Mouse (Mus musculus) kidney, postnatal 36 days (tissue): ENCODE results near the gene Gfy.

Experiments used
- DNase-seq, 2 experiments: peaks; one replicate each; pipeline ENCODE4 v3.0.0; 2021 to 2022; ENCODE audit warnings: mixed read lengths in 2 of 2

Gfy gene

DNA sequence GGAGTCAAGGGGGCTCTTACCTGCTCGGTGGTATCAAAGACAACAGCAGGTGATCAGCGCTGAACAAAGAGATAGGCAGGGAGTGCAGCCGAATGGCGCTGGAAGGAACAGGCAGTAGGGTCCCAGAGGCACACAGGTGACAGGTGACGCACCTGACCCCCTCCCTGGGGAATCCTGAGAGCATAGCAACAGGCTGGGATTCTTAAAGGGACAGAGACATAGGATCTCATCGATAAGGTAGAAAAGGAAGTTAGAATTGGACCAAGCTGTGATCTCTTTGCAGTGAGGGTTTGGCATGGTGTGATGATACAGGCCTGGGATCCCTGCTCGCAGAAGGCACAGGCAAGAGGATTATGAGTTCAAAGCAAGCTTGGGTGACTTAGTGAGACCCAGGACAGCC, at the start of gene Gfy:
Gene Gfy (minus strand): TSS at position 101 of the 400 bp plus-strand sequence.
- DNase-seq = no peak

- DNase-seq = no peak
Measured at GRCm38 (mm10) chr7:45229046-45229445, 49.7 kb upstream of the Gfy start.

DNA sequence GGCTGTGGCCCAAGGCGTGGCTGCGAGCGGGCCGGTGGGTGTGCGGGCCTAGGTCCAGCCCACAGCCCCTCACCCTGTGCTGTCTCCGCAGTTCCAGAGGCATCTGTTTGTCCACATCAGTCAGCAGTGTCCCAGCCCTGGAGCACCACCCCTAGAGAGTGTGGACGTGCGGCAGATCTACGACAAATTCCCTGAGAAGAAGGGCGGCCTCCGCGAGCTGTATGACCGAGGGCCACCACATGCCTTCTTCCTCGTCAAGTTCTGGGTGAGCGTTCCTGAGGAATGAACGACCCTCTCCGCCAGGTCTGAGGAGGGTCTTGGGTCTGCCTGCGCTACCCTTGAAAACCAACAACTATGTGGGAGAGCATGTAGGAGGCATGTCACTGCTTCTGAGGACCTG, 49.2 kb upstream of the Gfy start:
- DNase-seq = no peak

DNA sequence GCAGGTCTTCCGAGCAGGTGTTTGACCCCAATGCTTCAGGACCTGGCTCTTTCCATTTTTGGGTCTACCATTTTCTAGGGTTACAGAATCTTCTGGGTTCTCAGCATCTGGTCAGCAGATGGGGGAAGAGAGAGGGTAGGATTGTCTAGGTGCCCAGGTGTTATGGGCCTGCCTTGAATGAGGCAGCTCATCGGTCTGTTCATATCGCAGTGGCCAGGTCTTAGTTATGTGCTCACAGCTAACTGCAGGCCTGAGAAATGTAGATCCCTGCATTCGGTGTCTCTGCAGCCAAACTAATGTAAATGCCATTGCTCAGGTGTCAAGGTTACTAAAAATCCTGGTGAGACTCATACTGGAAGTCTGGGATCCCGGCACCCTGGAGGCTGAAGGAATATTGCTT, 47.1 kb upstream of the Gfy start:
- no peak for DNase-seq

DNA sequence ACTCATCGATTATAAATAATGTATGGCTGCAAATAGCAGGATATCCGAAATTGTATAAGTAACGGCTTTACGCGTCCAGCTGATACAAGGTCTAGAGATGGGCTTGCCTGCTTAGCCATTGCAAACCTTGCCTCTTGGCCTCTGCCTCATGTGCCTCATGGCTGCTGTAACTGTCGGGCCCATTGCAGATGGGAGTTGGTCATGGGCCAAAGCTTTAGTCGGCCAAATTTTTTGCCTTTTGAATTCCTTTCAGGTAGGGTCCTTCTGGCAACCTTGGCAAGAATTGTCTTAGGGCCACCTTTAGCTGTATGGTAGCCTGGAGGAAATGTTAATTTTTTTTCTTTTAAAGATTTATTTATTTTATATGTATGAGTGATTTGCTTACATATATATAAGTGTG, 45.5 kb upstream of the Gfy start:
- no peak for DNase-seq

GRCm38 (mm10) chr7:45221680-45222079, 42.3 kb upstream of the Gfy start:
- no peak for DNase-seq

DNA sequence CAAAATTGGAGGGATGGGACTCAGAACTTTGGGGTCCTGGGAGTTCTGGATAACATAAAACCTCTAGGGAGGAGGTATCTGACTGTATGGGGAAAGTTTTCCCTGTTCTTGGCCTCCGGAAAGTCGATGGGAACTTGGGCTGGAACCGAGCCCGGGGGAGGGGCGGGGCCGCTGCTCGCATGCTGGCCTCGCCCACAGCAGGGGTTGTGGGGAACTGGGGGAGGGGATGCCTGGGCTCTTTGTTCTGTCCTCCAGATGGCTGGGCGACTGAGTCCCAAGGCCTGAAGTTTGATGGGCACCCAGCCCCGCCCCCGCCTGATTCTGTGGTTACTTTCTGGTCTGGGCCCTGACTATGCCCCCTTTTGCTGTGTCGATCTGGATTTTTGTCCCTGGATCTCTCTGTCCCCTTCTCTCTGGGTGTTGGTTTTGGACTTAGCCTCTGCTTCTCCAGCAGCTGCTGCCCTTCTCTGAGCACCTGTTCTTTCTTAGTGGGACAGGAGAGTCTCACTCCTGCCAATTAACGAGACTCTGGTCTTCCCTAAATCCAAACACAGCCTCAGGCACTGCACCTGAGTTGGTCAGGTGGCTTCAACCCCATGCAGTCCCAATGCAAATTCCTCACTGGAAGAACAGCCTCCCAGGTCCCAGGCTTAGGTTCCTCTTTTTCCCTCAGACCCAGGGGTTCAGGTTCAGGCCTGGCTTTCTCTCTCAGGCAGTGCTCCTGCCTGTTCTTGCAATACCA, 37.2 kb upstream of the Gfy start:
- DNase-seq = peak; percentile 71 to 85

DNA sequence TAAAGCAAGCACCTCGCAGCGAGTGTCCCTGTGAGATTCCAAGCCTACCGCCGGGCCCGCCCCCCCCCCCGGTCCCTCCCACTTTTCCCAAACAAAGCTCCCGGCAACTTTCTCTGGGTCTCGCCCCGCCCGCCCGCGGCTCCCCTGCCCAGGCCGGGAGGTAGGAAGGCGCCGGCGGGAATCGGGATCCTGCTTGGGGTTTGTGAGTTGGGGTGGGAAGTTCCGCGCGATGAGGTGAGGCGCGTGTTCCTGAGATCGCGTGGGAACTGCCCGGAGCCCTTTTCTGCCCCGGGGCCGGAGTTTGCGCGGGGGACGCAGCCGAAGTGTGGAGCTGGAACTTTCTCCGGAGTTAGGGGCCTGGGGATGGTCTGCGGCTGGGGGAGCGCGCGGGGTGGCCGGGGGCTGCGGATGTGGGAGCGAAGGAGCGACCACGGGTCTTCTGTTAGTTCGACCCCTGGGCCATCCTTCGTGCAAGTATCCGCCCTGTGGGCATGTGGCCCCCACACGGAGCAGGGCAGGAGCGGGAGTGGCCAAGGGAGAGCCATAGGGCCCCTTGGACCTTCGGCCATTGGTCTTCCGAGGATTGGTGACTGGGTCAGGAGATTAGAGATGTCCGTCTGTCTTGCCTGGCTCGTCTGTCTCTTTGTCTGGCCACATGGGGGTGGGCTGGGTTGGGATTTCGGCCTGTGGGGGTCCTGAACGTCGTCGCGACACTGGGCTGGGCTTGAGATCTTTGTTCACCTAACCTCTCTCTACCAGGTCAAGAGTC, 36.5 kb upstream of the Gfy start, which contains the start of gene Tead2:
Gene Tead2 (plus strand): TSS at position 81 of the 769 bp plus-strand sequence.
- DNase-seq = peak; percentile 46 to 73

DNA sequence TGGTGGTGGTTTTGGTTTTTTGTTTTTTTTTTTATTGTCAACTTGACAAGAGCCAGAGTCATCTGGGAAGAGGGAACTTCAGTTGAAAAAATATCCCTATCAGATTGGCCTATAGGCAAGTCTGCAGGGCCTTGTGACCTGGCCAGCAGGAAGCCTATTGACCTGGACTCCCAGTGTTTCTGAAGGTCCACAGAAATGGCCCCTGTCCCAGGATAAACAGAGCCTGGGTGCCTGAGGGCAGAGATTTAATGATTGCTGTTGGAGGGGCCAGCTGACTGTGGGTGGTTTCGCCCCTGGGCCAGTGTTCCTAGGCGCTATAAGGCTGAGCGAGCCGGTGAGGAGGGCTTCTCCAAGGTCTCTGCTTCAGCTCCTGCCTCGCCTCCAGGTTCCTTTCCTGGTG, 34.3 kb upstream of the Gfy start:
- DNase-seq = no peak

DNA sequence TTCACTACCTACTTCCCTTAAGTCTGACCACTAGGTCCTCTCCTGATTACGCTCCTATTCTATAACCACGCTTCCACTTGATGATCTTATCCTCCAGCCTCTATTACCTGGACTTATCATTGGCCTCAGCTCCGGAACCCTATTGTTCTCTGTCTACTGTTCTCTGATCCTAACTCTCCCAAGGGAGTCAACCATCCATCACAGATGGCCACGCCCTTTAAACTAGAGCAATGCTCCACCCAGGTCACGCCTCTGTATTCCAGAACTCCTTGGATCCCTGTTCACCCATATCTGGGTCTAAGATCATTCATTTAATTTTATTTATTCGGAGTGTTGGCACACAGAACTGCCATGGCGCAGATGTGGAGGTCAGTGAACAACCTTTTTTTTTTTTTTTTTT, 33.0 kb upstream of the Gfy start:
- DNase-seq = no peak

- no peak for DNase-seq
Measured at GRCm38 (mm10) chr7:45211851-45212251, 32.5 kb upstream of the Gfy start, which contains the start of gene Dkkl1. Gene Dkkl1, minus strand, starts transcription at chr7:45212147.

DNA sequence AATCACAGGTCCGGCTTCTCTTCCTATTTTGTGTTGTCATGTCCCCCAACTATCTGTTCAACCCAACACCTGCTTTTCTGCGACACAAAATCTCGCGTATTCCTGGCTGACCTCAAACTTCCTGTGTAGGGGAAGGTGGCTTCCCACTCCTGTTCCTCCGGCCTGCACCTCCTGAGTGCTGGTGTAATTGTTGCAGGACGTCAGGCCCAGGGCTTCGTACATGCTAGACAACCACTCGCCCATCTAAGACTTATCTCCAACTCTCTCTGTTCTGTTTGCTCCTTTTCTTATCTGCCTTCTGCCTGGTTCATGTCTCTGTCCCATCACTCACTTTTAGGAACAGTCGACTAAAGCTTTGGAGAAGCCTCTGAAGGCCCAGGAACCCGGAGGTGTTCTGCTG, 31.7 kb upstream of the Gfy start:
- no peak for DNase-seq

DNA sequence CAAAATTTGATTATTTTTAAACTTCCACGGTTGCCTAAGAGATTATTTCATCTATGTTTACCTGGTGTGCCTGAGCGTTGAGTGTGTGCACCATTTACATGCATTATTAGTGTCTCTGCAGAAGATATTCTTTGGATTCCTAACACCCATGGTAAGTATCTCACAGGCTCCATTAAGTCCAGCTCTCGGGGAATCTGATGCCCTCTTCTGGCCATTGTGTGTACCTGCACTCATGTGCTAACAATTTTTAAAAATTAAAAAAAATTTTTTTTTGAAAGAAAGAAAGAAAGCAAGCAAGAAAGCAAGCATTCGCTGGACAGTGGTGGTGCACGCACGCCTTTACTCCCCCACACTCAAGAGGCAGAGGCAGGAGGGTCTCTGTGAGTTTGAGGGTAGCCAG, 28.9 kb upstream of the Gfy start:
- no peak for DNase-seq

DNA sequence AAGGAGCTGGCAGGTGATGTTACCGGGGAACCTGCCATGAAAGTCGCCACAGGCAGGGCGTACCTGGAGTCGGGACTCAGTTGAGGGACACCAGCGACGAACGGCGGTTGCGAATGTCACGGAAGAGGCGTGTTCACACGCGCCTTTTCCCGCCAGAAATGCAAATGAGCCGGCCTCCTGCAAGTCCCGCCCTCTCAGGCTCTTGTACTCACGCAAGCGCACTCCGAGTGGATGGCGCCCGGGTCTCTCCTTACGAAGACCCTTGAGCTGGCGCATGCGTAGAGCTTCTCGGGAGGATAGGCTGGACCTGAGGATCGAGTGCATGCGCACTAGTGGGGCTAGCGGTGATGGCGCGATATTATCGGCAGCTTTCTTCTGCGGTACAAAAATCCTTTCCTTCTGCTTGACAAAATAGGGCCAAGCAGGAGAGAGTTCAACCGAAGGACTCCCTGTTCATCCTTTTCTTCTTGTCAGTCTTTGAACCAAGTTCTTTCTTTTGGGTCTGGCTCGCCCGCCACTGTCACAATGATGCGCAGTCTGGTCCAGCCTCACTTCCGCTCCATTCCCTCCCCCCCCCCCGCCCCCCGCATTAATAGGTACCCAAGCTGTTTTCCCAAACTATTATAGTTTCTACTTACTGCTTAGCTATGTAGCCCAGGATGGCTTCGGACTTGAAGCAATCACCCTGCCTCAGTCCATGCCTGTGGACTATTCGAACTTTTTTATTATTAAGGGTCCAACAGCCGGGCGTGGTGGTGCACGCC, 25.2 kb upstream of the Gfy start, which contains the start of gene Ccdc155:
Gene Ccdc155 (minus strand): TSS at position 513 of the 764 bp plus-strand sequence.
- peak; percentile 91 for DNase-seq

- no peak for DNase-seq
Measured at GRCm38 (mm10) chr7:45202654-45203053, 23.3 kb upstream of the Gfy start.

DNA sequence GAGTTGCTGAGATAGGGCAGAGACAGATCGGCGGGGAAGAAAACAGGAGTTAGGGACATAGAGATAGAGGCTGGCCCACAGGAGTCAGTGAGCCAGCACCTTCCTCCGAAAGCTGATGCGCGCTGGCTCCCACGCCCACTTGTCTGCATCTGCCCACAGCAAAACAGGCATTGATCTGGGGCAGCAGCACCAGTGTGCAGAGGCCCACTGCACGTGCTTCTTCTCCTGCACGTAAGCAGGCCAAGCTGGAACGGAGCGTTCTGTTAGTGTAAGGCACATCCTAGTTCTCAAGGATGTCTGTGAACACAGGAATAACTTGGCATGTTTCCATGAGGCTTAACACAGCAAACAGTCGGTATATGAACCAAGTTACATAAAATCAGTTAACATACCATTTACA, 19.6 kb upstream of the Gfy start:
- DNase-seq = no peak

DNA sequence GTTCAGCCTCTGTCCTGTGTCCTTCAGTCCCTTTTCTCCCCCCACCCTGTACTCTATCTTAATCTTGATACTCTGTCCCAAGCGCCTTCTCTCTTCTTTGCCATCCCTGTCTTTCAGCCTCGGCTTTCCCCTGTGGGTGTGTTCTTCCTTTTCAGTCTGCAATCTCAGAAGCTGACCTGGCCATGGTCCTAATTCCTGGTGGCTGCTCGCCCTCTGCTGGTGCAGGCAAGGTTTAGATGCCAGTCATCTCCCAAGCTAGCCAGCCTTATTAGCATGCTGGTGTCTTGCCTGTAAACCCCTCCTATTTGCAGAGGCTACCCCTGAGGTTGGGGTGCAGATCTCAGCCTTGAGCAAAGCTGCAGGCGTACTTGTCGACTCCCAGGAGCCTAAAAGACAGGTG, 19.1 kb upstream of the Gfy start:
- peak; percentile 78 to 87 for DNase-seq

GRCm38 (mm10) chr7:45196994-45197393, 17.6 kb upstream of the Gfy start:
- DNase-seq = no peak

DNA sequence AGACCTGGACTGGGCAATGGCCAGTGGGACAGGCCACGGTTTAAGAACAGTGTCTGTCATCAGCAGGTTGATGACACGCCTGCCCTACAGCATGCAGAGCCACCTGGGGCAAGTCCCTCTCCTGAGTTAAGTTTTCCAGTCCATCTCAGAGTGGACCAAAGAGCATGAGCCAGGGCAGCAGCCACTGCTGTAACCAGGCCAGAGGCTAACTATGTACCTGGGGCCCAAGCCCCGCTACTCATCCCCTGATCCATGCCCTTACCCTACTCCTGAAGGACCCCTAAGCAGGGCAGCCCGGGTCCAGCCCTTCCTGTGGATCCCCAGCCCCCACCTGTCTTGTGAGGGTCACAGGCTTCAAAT, 16.8 kb upstream of the Gfy start:
- DNase-seq = no peak

GRCm38 (mm10) chr7:45195341-45196175, 16.2 kb upstream of the Gfy start:
- no peak for DNase-seq

GRCm38 (mm10) chr7:45193871-45194785, 14.8 kb upstream of the Gfy start:
- DNase-seq = no peak
